Mouse (Mus musculus): ENCODE measurements around the gene Iqgap3. TPM values are rescaled to one million over a fixed set of nuclear protein-coding genes. Genes with fewer than 3 reads are reported as not detected.

Iqgap3 gene
- polyA plus RNA-seq (2015; fragmentation: Illumina TruSeq; extraction: RNeasy Lipid Tissue Mini Kit (QIAGEN cat#74804); ENCODE audit: low read depth, low replicate concordance), result 0.25 TPM

DNA sequence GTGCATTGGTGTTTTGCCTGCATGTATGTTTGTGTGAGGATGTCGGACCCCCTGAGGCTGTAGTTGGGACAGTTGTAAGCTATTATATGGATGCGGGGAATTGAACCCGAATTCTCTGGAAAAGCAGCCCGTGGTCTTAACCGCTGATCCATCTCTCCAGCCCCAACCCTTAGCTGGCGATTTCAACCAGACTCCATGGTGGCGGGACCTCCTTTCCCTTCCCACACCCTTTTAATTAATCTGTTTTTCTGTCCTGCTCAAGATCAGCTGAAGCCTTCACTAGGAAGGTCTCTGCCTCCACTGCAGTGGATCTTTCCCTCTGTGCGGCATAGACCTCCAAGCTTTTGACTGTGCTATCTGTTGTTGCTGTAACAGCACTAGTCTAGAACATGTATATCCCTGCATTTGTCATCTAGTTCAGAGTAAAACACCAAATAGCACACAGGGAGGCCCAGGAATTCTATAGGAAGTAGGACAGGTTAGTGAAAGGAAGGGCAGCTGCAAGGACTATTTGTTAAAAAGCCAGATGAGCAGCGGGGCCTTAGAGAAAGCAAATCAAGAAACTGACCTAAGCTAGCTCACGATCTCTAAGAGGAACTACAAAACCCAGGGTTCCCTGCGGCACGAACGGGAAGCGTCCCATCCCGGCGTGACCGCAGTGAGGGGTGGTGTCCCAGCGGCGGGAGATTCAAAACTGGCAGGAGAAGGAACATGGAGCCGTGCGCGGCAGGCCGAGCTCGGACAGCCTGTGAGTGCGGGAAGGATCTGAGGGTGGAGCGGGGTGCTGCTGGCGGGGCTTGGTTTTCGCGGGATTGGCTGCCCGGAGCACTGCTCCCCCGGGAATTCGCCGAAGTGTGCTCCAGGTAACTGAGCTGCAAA lies at the start of gene Iqgap3:
Gene Iqgap3 (plus strand): TSS at position 627 of the 879 bp plus-strand sequence.

DNA sequence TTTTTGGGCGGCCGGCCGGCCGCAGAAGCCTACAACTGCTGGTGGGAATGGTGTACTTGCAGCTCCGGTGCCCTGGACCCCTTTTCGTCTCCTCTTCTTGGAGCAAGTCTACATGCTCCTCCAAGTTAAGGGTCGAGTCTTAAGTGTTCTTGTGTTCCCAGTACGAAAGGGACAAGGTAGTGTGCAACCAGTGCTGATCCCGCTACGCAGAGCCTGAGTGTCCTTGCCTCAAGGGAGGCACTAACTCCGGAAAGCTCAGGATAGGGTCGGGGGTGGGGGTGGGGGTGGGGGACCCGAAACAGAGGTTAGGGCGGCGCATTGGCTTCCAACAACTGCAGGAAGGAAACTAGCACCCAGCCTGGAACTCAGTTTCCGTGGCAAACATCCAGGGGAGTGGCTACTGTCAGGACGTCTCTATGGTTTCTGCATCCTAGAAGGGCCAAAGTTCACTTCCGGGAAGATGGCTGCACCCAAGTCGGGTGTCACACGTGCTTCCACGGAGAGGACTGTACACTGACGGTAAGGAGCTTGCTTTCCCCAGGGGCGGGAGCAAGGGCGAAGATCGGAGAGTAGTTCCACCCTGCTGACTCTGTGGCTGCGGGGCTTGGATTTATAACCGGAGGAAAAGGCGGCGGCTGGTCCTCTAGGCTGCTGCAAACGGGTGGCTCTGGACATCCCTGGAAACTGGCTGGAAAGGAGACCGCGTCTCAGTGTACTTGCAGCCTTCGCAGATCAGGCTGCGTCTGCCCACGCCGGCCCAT lies 38.9 kb upstream of the Iqgap3 start, which contains the start of gene Gpatch4:
Gene Gpatch4 (plus strand): TSS at position 448 of the 761 bp plus-strand sequence.

DNA sequence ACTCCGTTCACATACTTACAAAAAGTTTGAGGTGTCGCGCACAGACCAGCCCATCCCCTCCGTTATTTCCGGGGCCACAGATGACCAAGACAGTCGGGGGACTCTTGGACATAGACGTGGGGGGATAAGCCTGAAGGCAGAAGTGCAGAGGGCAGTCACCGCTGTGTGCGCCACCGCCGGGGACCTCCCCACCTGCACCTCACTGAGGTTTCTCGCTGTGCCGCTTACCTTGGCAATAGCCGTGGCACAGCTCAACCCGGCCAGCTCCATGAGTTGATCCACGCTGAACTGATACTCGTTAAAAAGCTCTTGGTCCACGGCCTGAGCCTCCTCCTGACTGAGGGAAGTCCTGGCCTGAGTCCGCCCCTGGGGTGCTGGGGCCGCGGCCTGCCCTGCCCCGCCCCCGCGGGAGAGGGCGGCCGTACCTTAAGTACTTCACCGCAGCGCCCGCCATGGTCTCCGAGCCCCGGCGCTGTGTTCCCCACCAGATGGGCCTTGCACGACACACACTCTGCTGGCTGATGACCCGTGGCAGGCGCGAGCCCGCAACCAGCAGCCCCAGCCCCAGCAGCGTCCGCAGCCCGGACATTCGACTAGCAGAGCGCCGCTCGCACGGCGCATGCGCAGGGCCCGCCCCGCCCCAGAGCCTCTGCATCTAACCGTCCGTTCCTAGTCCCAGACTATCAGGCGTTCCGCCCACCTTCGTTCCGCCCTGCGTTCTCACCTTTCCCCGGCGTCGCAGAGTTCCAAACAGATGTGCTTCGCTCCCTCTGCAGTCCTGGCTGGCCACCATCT lies 23.7 kb upstream of the Iqgap3 start, which contains the start of gene Naxe:
Gene Naxe (minus strand): TSS at position 594 of the 795 bp plus-strand sequence.

DNA sequence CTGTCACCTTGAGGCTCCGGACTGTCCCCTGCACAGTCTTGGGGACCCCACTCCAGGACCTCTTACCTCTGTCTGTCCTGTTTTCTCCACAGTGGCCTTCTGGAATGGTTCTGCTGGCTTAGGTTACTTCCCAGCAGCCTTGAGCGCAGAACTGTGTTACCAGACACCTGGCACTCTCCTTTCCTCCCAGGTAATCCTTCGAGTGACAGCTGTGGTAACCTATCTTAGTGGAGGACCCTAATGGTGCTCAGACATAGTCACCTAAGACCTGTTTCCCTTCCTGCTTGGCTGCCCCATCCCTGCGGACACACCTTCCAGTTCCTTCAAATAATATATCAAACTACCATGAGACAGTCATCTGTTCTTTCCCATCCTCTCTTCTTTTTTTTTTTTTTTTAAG lies 3.6 kb upstream of the Iqgap3 start, which contains the start of gene Ttc24:
Gene Ttc24 (minus strand): TSS at position 101 of the 400 bp plus-strand sequence.

DNA sequence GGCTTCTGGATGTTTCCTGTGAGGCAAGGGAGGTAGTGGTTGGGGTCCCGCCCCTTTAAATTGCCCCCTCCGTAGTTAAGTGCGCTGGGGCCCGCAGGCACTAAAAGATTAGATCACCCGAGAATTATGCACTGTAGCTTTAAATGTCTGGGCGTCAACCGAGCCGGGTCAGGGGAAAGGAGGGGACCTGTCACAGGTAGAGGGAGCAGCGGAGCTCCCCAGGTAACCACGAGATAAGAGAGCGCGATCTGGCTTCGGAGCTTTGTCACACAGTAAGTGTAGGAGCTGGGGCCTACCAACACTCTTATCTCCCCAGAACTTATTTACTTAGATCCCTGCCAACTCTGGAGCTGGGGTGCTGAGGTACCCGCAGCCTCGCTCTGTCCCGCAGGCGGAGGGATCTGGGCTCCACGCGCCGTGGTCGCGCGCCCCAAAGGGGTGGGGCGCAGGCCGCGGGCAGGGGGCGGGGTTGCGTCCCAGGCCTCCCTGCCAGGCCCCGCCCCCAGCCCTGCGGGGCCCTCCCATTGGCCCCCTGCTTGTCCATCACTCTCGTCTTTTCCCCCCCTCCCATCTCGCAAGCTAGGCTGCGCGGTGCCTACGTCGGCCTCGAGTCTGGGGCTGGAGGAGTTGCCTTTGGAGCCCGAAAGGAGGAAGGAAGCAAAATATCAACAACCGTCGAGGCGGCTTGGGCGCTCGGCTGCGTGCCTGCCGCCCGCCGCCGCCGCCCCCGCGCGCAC lies 60.2 kb downstream of the Iqgap3 start, which contains the start of gene Mef2d:
Gene Mef2d (plus strand): TSS at position 586 of the 737 bp plus-strand sequence.

Other genes with a start within 250 kb of the Iqgap3 start
- gene Sh2d2a, start 235.2 kb upstream of the Iqgap3 start, polyA plus RNA-seq (2015; fragmentation: Illumina TruSeq; extraction: RNeasy Lipid Tissue Mini Kit (QIAGEN cat#74804); ENCODE audit: low read depth, low replicate concordance), result not detected
- gene Prcc, start 196.4 kb upstream of the Iqgap3 start, polyA plus RNA-seq (2015; fragmentation: Illumina TruSeq; extraction: RNeasy Lipid Tissue Mini Kit (QIAGEN cat#74804); ENCODE audit: low read depth, low replicate concordance), result 45.3 TPM
- 168 TPM for gene Hdgf, start 175.7 kb upstream of the Iqgap3 start, polyA plus RNA-seq (2015; fragmentation: Illumina TruSeq; extraction: RNeasy Lipid Tissue Mini Kit (QIAGEN cat#74804); ENCODE audit: low read depth, low replicate concordance)
- 86.4 TPM for gene Mrpl24, start 162.5 kb upstream of the Iqgap3 start, polyA plus RNA-seq (2015; fragmentation: Illumina TruSeq; extraction: RNeasy Lipid Tissue Mini Kit (QIAGEN cat#74804); ENCODE audit: low read depth, low replicate concordance)
- 13.1 TPM for gene Isg20l2, start 151.7 kb upstream of the Iqgap3 start, polyA plus RNA-seq (2015; fragmentation: Illumina TruSeq; extraction: RNeasy Lipid Tissue Mini Kit (QIAGEN cat#74804); ENCODE audit: low read depth, low replicate concordance)
- gene Rrnad1, start 151.3 kb upstream of the Iqgap3 start, polyA plus RNA-seq (2015; fragmentation: Illumina TruSeq; extraction: RNeasy Lipid Tissue Mini Kit (QIAGEN cat#74804); ENCODE audit: low read depth, low replicate concordance), result 24.0 TPM
- gene Crabp2, start 133.3 kb upstream of the Iqgap3 start, polyA plus RNA-seq (2015; fragmentation: Illumina TruSeq; extraction: RNeasy Lipid Tissue Mini Kit (QIAGEN cat#74804); ENCODE audit: low read depth, low replicate concordance), result 6.3 TPM
- 3.9 TPM for gene Nes, start 110.9 kb upstream of the Iqgap3 start, polyA plus RNA-seq (2015; fragmentation: Illumina TruSeq; extraction: RNeasy Lipid Tissue Mini Kit (QIAGEN cat#74804); ENCODE audit: low read depth, low replicate concordance)
- 184 TPM for gene Bcan, start 81.7 kb upstream of the Iqgap3 start, polyA plus RNA-seq (2015; fragmentation: Illumina TruSeq; extraction: RNeasy Lipid Tissue Mini Kit (QIAGEN cat#74804); ENCODE audit: low read depth, low replicate concordance)
- 35.6 TPM for gene Hapln2, start 54.4 kb upstream of the Iqgap3 start, polyA plus RNA-seq (2015; fragmentation: Illumina TruSeq; extraction: RNeasy Lipid Tissue Mini Kit (QIAGEN cat#74804); ENCODE audit: low read depth, low replicate concordance)
- gene Gpatch4, start 38.9 kb upstream of the Iqgap3 start, polyA plus RNA-seq (2015; fragmentation: Illumina TruSeq; extraction: RNeasy Lipid Tissue Mini Kit (QIAGEN cat#74804); ENCODE audit: low read depth, low replicate concordance), result 19.4 TPM
- 138 TPM for gene Naxe, start 23.5 kb upstream of the Iqgap3 start, polyA plus RNA-seq (2015; fragmentation: Illumina TruSeq; extraction: RNeasy Lipid Tissue Mini Kit (QIAGEN cat#74804); ENCODE audit: low read depth, low replicate concordance)
- gene Ttc24, start 3.7 kb upstream of the Iqgap3 start, polyA plus RNA-seq (2015; fragmentation: Illumina TruSeq; extraction: RNeasy Lipid Tissue Mini Kit (QIAGEN cat#74804); ENCODE audit: low read depth, low replicate concordance), result not detected
- gene Mef2d, start 60.4 kb downstream of the Iqgap3 start, polyA plus RNA-seq (2015; fragmentation: Illumina TruSeq; extraction: RNeasy Lipid Tissue Mini Kit (QIAGEN cat#74804); ENCODE audit: low read depth, low replicate concordance), result 113 TPM
- gene Rhbg, start 172.7 kb downstream of the Iqgap3 start, polyA plus RNA-seq (2015; fragmentation: Illumina TruSeq; extraction: RNeasy Lipid Tissue Mini Kit (QIAGEN cat#74804); ENCODE audit: low read depth, low replicate concordance), result not detected
- not detected for gene Gm38392, start 205.2 kb downstream of the Iqgap3 start, polyA plus RNA-seq (2015; fragmentation: Illumina TruSeq; extraction: RNeasy Lipid Tissue Mini Kit (QIAGEN cat#74804); ENCODE audit: low read depth, low replicate concordance)
- gene Tsacc, start 215.0 kb downstream of the Iqgap3 start, polyA plus RNA-seq (2015; fragmentation: Illumina TruSeq; extraction: RNeasy Lipid Tissue Mini Kit (QIAGEN cat#74804); ENCODE audit: low read depth, low replicate concordance), result 5.0 TPM
- gene Cct3, start 215.1 kb downstream of the Iqgap3 start, polyA plus RNA-seq (2015; fragmentation: Illumina TruSeq; extraction: RNeasy Lipid Tissue Mini Kit (QIAGEN cat#74804); ENCODE audit: low read depth, low replicate concordance), result 201 TPM
- 103 TPM for gene Glmp, start 243.1 kb downstream of the Iqgap3 start, polyA plus RNA-seq (2015; fragmentation: Illumina TruSeq; extraction: RNeasy Lipid Tissue Mini Kit (QIAGEN cat#74804); ENCODE audit: low read depth, low replicate concordance)